In the genomic region with DNA sequence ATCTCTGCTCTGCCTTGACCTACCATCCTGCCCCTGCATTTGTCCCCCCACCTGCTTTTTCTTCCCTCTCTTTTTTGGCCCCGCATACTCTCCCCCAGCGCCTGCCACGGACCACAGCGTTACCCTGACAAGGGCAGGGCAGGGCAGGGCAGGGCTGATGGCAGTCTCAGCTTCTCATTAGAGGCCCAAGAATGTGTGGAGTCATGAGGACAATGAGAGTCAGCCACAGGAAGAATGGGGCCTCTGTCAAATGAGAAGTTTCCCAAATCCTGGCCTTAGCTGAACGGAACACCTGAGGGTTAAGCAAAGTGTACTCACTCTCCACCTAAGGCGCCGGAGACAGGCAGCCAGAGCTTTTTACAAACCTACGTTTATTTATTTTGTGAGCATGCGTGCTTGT, we compare ENCODE assay signal across 19 mouse cellular contexts. TPM values are rescaled to one million over a fixed set of nuclear protein-coding genes. Genes with fewer than 3 reads are reported as not detected.
DNase-seq lines count a peak whose midpoint lies in the region; ATAC-seq and TF ChIP-seq lines count a peak whose summit lies in the region.
"Had no signal": no experiment of that assay in that cellular context is flagged by ENCODE, and none has a peak within 500 bp of the region (broad histone marks: within the 10 kb centered on the region; RNA-seq: fewer than 3 reads in every experiment).

No protein-coding gene starts in this region.

- peak overlapping the region; percentile 52; the same call in 1 of the 2 replicates for H3K9ac ChIP-seq in hindbrain, embryonic 12.5 days
- H3K9ac ChIP-seq in hindbrain, embryonic 11.5 days (ENCODE audit: low read depth, low read length), result no peak overlapping the region; the same call in 1 of the 2 replicates
- peak overlapping the region; percentile 6; the same call in 1 of the 2 replicates for H3K9ac ChIP-seq in ES-E14 (ENCODE audit: insufficient read depth, low read depth, low read length, poor library complexity, severe bottlenecking)
- H3K9ac ChIP-seq in forebrain, embryonic 16.5 days (replicated peaks; ENCODE audit: low read depth, low read length), result no peak overlapping the region
- peak overlapping the region; percentile 34; the same call in 1 of the 2 replicates for H3K9ac ChIP-seq in midbrain, embryonic 15.5 days
- no peak overlapping the region for H3K9ac ChIP-seq in liver, postnatal 0 days (replicated peaks)

- TF ChIP-seq CTCF in liver, postnatal 0 days (IDR thresholded peaks at IDR 0.05; ENCODE audit: low read depth), result no peak

- in situ Hi-C loops in ES-E14 (cut with MboI; ENCODE audit: low sequenced_read_pairs in 2 of 2, unreplicated experiment in 2 of 2), result no loop called here

- no peak overlapping the region for H3K4me3 ChIP-seq in hindbrain, embryonic 12.5 days
- no peak overlapping the region for H3K4me3 ChIP-seq in hindbrain, embryonic 11.5 days (ENCODE audit: low read depth, low read length)
- H3K4me3 ChIP-seq in ES-E14 (ENCODE audit: insufficient read depth in 1 of 2, low read depth in 1 of 2, low read length in 2 of 2, poor library complexity in 1 of 2, severe bottlenecking in 1 of 2), result no peak overlapping the region
- H3K4me3 ChIP-seq in forebrain, embryonic 16.5 days (replicated peaks; ENCODE audit: low read length), result no peak overlapping the region
- H3K4me3 ChIP-seq in midbrain, embryonic 15.5 days, result 0 out of 2 replicates have a peak overlapping the region, but pooled peaks have one; percentile 2
- no peak overlapping the region for H3K4me3 ChIP-seq in liver, postnatal 0 days (ENCODE audit: low read depth, low read length)
- H3K4me3 ChIP-seq: gastrocnemius, adult 2 months; heart, adult 2 months; layer of hippocampus, adult 2 months had no signal

- TF ChIP-seq EP300 in liver, postnatal 0 days (IDR thresholded peaks at IDR 0.05; ENCODE audit: low read depth), result no peak

- peaks cover 83% of the 10 kb centered on the region for H3K4me1 ChIP-seq in hindbrain, embryonic 12.5 days
- H3K4me1 ChIP-seq in hindbrain, embryonic 11.5 days (replicated peaks; ENCODE audit: control insufficient read depth, insufficient read depth, low read length), result peaks cover 39% of the 10 kb centered on the region
- H3K4me1 ChIP-seq in ES-E14 (ENCODE audit: control insufficient read depth in 2 of 2, insufficient read depth in 2 of 2, low read length in 2 of 2, poor library complexity in 1 of 2), result peaks cover 18 to 48% of the 10 kb centered on the region in 2 experiments
- H3K4me1 ChIP-seq in forebrain, embryonic 16.5 days (replicated peaks; ENCODE audit: control insufficient read depth, insufficient read depth, low read length), result peaks cover 78% of the 10 kb centered on the region
- H3K4me1 ChIP-seq in midbrain, embryonic 15.5 days, result peaks cover 81% of the 10 kb centered on the region
- peaks cover 9% of the 10 kb centered on the region for H3K4me1 ChIP-seq in liver, postnatal 0 days (ENCODE audit: insufficient read depth)

- no peak for DNase-seq in hindbrain, embryonic 11.5 days (ENCODE audit: low spot score)
- DNase-seq in ES-E14 (ENCODE audit: low read depth, low spot score), result no peak
- DNase-seq in gastrocnemius, adult 18-20 months (ENCODE audit: low spot score), result no peak
- DNase-seq in liver, postnatal 0 days, result no peak
- no peak for DNase-seq in kidney, adult 8-10 months
- DNase-seq: adrenal gland, adult 8-10 months; gastrocnemius, adult 2 months; heart, adult 2 months; heart, postnatal 4 days; kidney, adult 9 months; right cerebral cortex, postnatal 4 days; thymus, postnatal 4 days had no signal

- no peaks in the 10 kb centered on the region for H3K36me3 ChIP-seq in hindbrain, embryonic 12.5 days
- no peaks in the 10 kb centered on the region for H3K36me3 ChIP-seq in hindbrain, embryonic 11.5 days (ENCODE audit: control insufficient read depth, insufficient read depth, low read length)
- H3K36me3 ChIP-seq in ES-E14 (ENCODE audit: control insufficient read depth, insufficient read depth, low read length, poor library complexity, severe bottlenecking), result no peaks in the 10 kb centered on the region
- no peaks in the 10 kb centered on the region for H3K36me3 ChIP-seq in forebrain, embryonic 16.5 days (ENCODE audit: control insufficient read depth, insufficient read depth)
- H3K36me3 ChIP-seq in midbrain, embryonic 15.5 days (replicated peaks), result no peaks in the 10 kb centered on the region
- H3K36me3 ChIP-seq in liver, postnatal 0 days (replicated peaks; ENCODE audit: insufficient read depth, low read length), result no peaks in the 10 kb centered on the region

- H3K9me3 ChIP-seq in hindbrain, embryonic 12.5 days (replicated peaks), result no peaks in the 10 kb centered on the region
- no peaks in the 10 kb centered on the region for H3K9me3 ChIP-seq in hindbrain, embryonic 11.5 days (ENCODE audit: control insufficient read depth, low read length)
- H3K9me3 ChIP-seq in ES-E14 (ENCODE audit: control insufficient read depth, insufficient read depth, low read depth, low read length), result no peaks in the 10 kb centered on the region
- no peaks in the 10 kb centered on the region for H3K9me3 ChIP-seq in forebrain, embryonic 16.5 days (ENCODE audit: control insufficient read depth, low read length)
- H3K9me3 ChIP-seq in midbrain, embryonic 15.5 days, result no peaks in the 10 kb centered on the region
- no peaks in the 10 kb centered on the region for H3K9me3 ChIP-seq in liver, postnatal 0 days (ENCODE audit: low read length)

- 43% methylated on average over 9 of the region's 9 CpGs for whole genome bisulfite sequencing in hindbrain, embryonic 12.5 days
- WGBS in hindbrain, embryonic 11.5 days, result 35% methylated on average over 9 of the region's 9 CpGs
- WGBS in forebrain, embryonic 16.5 days, result 37% methylated on average over 9 of the region's 9 CpGs
- WGBS in midbrain, embryonic 15.5 days, result 35% methylated on average over 9 of the region's 9 CpGs
- WGBS in liver, postnatal 0 days (ENCODE audit: insufficient replicate concordance), result 62% methylated on average over 9 of the region's 9 CpGs

- no peak overlapping the region; the same call in 1 of the 2 replicates for H3K27ac ChIP-seq in hindbrain, embryonic 12.5 days
- no peak overlapping the region for H3K27ac ChIP-seq in hindbrain, embryonic 11.5 days (ENCODE audit: low read depth, low read length)
- H3K27ac ChIP-seq in ES-E14 (ENCODE audit: insufficient read depth, low read depth, low read length, poor library complexity, severe bottlenecking), result peak overlapping the region; percentile 49; the same call in 1 of the 2 replicates
- H3K27ac ChIP-seq in forebrain, embryonic 16.5 days (ENCODE audit: low read length), result no peak overlapping the region
- H3K27ac ChIP-seq in midbrain, embryonic 15.5 days, result peak overlapping the region; percentile 53; the same call in 1 of the 2 replicates
- H3K27ac ChIP-seq in liver, postnatal 0 days (ENCODE audit: low read depth), result no peak overlapping the region
- H3K27ac ChIP-seq: gastrocnemius, adult 2 months; heart, adult 2 months; layer of hippocampus, adult 2 months had no signal

- peaks cover 12% of the 10 kb centered on the region; the same call in 1 of the 2 replicates for H3K27me3 ChIP-seq in hindbrain, embryonic 12.5 days
- H3K27me3 ChIP-seq in hindbrain, embryonic 11.5 days (ENCODE audit: control insufficient read depth, insufficient read depth, low read length), result no peaks in the 10 kb centered on the region
- no peaks in the 10 kb centered on the region for H3K27me3 ChIP-seq in forebrain, embryonic 16.5 days (replicated peaks; ENCODE audit: control insufficient read depth, insufficient read depth, low read length)
- H3K27me3 ChIP-seq in midbrain, embryonic 15.5 days (replicated peaks), result no peaks in the 10 kb centered on the region
- H3K27me3 ChIP-seq in liver, postnatal 0 days (ENCODE audit: insufficient read depth, low read length), result peaks cover 93% of the 10 kb centered on the region

- no peak for ATAC-seq in hindbrain, embryonic 12.5 days (ENCODE audit: low FRiP score)
- no peak for ATAC-seq in hindbrain, embryonic 11.5 days (ENCODE audit: low FRiP score)
- ATAC-seq in forebrain, embryonic 16.5 days, result no peak
- ATAC-seq in midbrain, embryonic 15.5 days (replicated peaks), result no peak
- no peak for ATAC-seq in liver, postnatal 0 days
- ATAC-seq: Patski had no signal

- H3K4me2 ChIP-seq in hindbrain, embryonic 12.5 days (replicated peaks), result peak overlapping the region; percentile 69
- no peak overlapping the region; the same call in 1 of the 2 replicates for H3K4me2 ChIP-seq in hindbrain, embryonic 11.5 days (replicated peaks; ENCODE audit: low read depth, low read length)
- peak overlapping the region; percentile 16 for H3K4me2 ChIP-seq in forebrain, embryonic 16.5 days (ENCODE audit: low read length)
- peak overlapping the region; percentile 81 for H3K4me2 ChIP-seq in midbrain, embryonic 15.5 days
- H3K4me2 ChIP-seq in liver, postnatal 0 days (ENCODE audit: low read depth, low read length), result no peak overlapping the region

RNA-seq across cellular contexts. Expression of gene AC124108.1, which starts 3.8 kb away (rescaled TPM):
- polyA plus RNA-seq in hindbrain, embryonic 12.5 days (2016; fragmentation: Nextera tagmentation; extraction: Ambion mirVana), result 3.6 and 4.1 TPM in 2 replicates
- 2.9 and 4.8 TPM in 2 replicates for polyA plus RNA-seq in hindbrain, embryonic 11.5 days (2014; fragmentation: Nextera tagmentation; extraction: Ambion mirVana)
- 5.0 and 6.5 TPM in 2 replicates for total RNA-seq in ES-E14 (2012; rRNA removed)
- polyA plus RNA-seq in forebrain, embryonic 16.5 days (2015; fragmentation: Nextera tagmentation; extraction: Ambion mirVana), result 2.5 and 3.3 TPM in 2 replicates
- 3.7 and 3.8 TPM in 2 replicates for polyA plus RNA-seq in midbrain, embryonic 15.5 days (2015; fragmentation: Nextera tagmentation; extraction: Ambion mirVana)
- not detected for total RNA-seq in gastrocnemius, adult 18-20 months (2021)
- polyA plus RNA-seq in liver, postnatal 0 days (2015; fragmentation: Nextera tagmentation; extraction: Ambion mirVana), result not detected in 2 replicates
- total RNA-seq: gastrocnemius, adult 2 months; heart, postnatal 4 days had no signal

RNA-seq across cellular contexts. Expression of gene Lemd1, which starts 3.9 kb away (rescaled TPM):
- polyA plus RNA-seq in hindbrain, embryonic 12.5 days (2016; fragmentation: Nextera tagmentation; extraction: Ambion mirVana), result 10.8 and 12.7 TPM in 2 replicates
- 8.9 and 11.3 TPM in 2 replicates for polyA plus RNA-seq in hindbrain, embryonic 11.5 days (2014; fragmentation: Nextera tagmentation; extraction: Ambion mirVana)
- total RNA-seq in ES-E14 (2012; rRNA removed), result 3.9 and 4.3 TPM in 2 replicates
- polyA plus RNA-seq in forebrain, embryonic 16.5 days (2015; fragmentation: Nextera tagmentation; extraction: Ambion mirVana), result 14.9 and 18.4 TPM in 2 replicates
- polyA plus RNA-seq in midbrain, embryonic 15.5 days (2015; fragmentation: Nextera tagmentation; extraction: Ambion mirVana), result 14.9 and 19.8 TPM in 2 replicates
- total RNA-seq in gastrocnemius, adult 18-20 months (2021), result not detected
- not detected in 2 replicates for polyA plus RNA-seq in liver, postnatal 0 days (2015; fragmentation: Nextera tagmentation; extraction: Ambion mirVana)
- total RNA-seq: gastrocnemius, adult 2 months; heart, adult 2 months; heart, postnatal 4 days had no signal
- polyA plus RNA-seq: heart, adult 2 months had no signal

RNA-seq across cellular contexts. Expression of gene Gm10188, which starts 34.5 kb away (rescaled TPM):
- 0.49 TPM in 1 of 2 replicates, not detected in the other for polyA plus RNA-seq in hindbrain, embryonic 12.5 days (2016; fragmentation: Nextera tagmentation; extraction: Ambion mirVana)
- not detected in 2 replicates for polyA plus RNA-seq in hindbrain, embryonic 11.5 days (2014; fragmentation: Nextera tagmentation; extraction: Ambion mirVana)
- 0.37 TPM in 1 of 2 replicates, not detected in the other for total RNA-seq in ES-E14 (2012; rRNA removed)
- polyA plus RNA-seq in forebrain, embryonic 16.5 days (2015; fragmentation: Nextera tagmentation; extraction: Ambion mirVana), result 0.86 TPM in 1 of 2 replicates, not detected in the other
- polyA plus RNA-seq in midbrain, embryonic 15.5 days (2015; fragmentation: Nextera tagmentation; extraction: Ambion mirVana), result 0.58 TPM in 1 of 2 replicates, not detected in the other
- not detected for total RNA-seq in gastrocnemius, adult 18-20 months (2021)
- not detected in 2 replicates for polyA plus RNA-seq in liver, postnatal 0 days (2015; fragmentation: Nextera tagmentation; extraction: Ambion mirVana)
- total RNA-seq: adrenal gland, adult 8-10 months; gastrocnemius, adult 2 months; heart, adult 2 months; heart, postnatal 4 days; layer of hippocampus, adult 2 months had no signal
- polyA plus RNA-seq: C2C12; heart, adult 2 months; limb, embryonic 11.5 days had no signal

RNA-seq across cellular contexts. Expression of gene Cdk18, which starts 55.6 kb away (rescaled TPM):
- polyA plus RNA-seq in hindbrain, embryonic 12.5 days (2016; fragmentation: Nextera tagmentation; extraction: Ambion mirVana), result 0.99 and 1.4 TPM in 2 replicates
- 0.82 and 1.1 TPM in 2 replicates for polyA plus RNA-seq in hindbrain, embryonic 11.5 days (2014; fragmentation: Nextera tagmentation; extraction: Ambion mirVana)
- total RNA-seq in ES-E14 (2012; rRNA removed), result 9.6 and 10.8 TPM in 2 replicates
- 0.48 and 1.9 TPM in 2 replicates for polyA plus RNA-seq in forebrain, embryonic 16.5 days (2015; fragmentation: Nextera tagmentation; extraction: Ambion mirVana)
- 1.1 and 1.5 TPM in 2 replicates for polyA plus RNA-seq in midbrain, embryonic 15.5 days (2015; fragmentation: Nextera tagmentation; extraction: Ambion mirVana)
- 1 to 10 TPM; 5.0 to 6.1 TPM for total RNA-seq in gastrocnemius, adult 18-20 months (2021)
- 3.5 and 4.5 TPM in 2 replicates for polyA plus RNA-seq in liver, postnatal 0 days (2015; fragmentation: Nextera tagmentation; extraction: Ambion mirVana)

Comparison
In these comparisons a context has a peak if more than half of its experiments do, and no peak if none do; other contexts are left out.
1. H3K4me2 ChIP-seq: peak in hindbrain, embryonic 12.5 days (single experiment), forebrain, embryonic 16.5 days (single experiment) and midbrain, embryonic 15.5 days (single experiment); none in hindbrain, embryonic 11.5 days (single experiment) and liver, postnatal 0 days (single experiment).
2. H3K9ac ChIP-seq: peak in hindbrain, embryonic 12.5 days (single experiment), ES-E14 (single experiment) and midbrain, embryonic 15.5 days (single experiment); none in hindbrain, embryonic 11.5 days (single experiment), forebrain, embryonic 16.5 days (single experiment) and liver, postnatal 0 days (single experiment).
3. H3K27ac ChIP-seq: peak in ES-E14 (single experiment) and midbrain, embryonic 15.5 days (single experiment); none in hindbrain, embryonic 12.5 days (single experiment), hindbrain, embryonic 11.5 days (single experiment), forebrain, embryonic 16.5 days (single experiment) and liver, postnatal 0 days (single experiment).